Mouse (Mus musculus): Measurements from ENCODE around the gene Cog4. TPM values are rescaled to one million over a fixed set of nuclear protein-coding genes. Genes with fewer than 3 reads are reported as not detected.
"Not testable (repeated sequence)": the region's sequence is repeated elsewhere in the genome, so short reads cannot be mapped to it uniquely, and the experiment has no call there.

Cog4 gene
- polyA plus RNA-seq, 1 experiment from 2014 or later = 74.9 TPM

DNA sequence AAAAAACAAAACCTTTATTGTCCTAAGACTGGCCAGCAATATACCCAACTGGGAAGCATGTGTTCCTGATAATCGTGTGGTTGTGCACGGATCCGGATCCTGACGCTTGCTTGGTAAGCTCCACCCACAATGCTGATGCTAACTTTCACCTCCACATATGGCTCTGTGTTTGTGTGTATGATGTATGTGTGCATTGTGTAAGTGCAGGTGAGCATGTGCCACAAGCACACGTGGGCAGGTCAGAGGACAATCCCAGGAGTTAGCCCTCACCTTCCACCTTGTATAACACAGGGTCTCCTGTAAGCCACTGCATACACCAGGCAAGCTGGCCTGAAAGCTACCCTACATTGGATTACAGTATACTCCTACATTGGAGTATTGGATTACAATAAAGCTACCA, 3.2 kb upstream of the Cog4 start:
- Histone ChIP-seq H3K27ac (no peak overlapping the region), H3K27me3 (no peaks in the 10 kb centered on the region), H3K4me3 (no peak overlapping the region), H3K9me3 (replicated peaks) (no peaks in the 10 kb centered on the region), H3K9ac (no peak overlapping the region), H3K4me2 (replicated peaks) (no peak overlapping the region), H3K36me3 (peaks cover 59% of the 10 kb centered on the region), H3K4me1 (peaks cover 23% of the 10 kb centered on the region)
- 90% methylated on average over 5 of the region's 5 CpGs for WGBS
- no peak for ATAC-seq (ENCODE audit: low FRiP score)

DNA sequence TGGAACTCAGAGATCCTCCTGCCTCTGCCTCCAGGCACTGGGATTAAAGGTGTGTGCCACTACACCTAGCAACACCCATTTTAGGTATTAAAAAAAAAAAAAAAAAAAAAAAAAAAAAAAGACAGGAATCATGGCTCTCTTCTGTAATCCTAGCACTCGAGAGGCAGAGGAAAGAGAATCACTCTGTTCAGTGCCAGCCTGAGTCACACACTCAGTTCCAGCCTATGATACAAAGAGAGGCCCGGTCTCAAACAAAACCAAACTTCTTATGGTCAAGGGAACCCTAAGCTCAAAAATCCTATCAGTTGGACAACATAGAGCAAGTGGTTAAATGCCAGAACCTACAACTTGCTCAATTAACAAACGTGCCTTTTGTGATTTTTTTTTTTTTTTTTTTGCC, 1.5 kb upstream of the Cog4 start:
- Histone ChIP-seq H3K27me3 (no peaks in the 10 kb centered on the region), H3K27ac (no peak overlapping the region), H3K9ac (no peak overlapping the region), H3K9me3 (replicated peaks) (no peaks in the 10 kb centered on the region), H3K4me1 (peaks cover 25% of the 10 kb centered on the region), H3K4me2 (replicated peaks) (peak overlapping the region; percentile 84), H3K36me3 (peaks cover 48% of the 10 kb centered on the region), H3K4me3 (peak overlapping the region; percentile 91; the same call in 1 of the 2 replicates)
- 91% methylated on average over 3 of the region's 3 CpGs for WGBS
- no peak for ATAC-seq (ENCODE audit: low FRiP score)

DNA sequence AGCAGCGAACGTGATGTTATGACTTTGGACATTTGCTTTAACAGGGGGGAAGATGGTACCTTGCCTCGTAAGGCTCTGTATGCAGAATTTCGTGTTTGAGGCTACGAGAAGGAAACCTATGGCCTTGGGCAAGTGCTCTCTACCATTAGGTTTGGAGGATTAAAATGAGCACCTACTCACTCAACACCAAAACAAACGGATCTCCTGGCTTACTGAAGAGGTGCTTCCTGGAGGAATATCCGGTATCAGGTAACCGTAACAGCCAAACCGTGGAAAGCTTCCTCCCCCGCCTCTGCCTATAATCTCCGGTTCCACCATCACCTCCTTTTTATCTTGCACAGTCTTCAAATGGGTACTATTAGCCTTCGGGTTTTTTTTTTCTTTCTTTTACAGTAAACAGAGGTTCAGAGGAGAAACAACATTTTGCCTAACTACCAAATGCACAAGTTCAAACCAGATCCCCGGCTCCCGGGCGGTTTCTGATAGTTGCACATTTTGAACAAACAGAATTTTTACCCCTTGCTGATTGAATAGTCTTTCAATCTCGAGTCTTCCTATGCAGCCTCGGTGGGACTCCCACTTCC, 487 bp upstream of the Cog4 start:
- peak overlapping the region; percentile 84 for H3K4me2 ChIP-seq (replicated peaks)
- peak overlapping the region; percentile 91 for H3K9ac ChIP-seq
- peaks cover 25% of the 10 kb centered on the region for H3K4me1 ChIP-seq
- H3K27ac ChIP-seq = peak overlapping the region; percentile 90
- no peaks in the 10 kb centered on the region for H3K27me3 ChIP-seq
- 10% methylated on average over 17 of the region's 17 CpGs for WGBS
- H3K36me3 ChIP-seq = peaks cover 47% of the 10 kb centered on the region
- no peak for ATAC-seq (ENCODE audit: low FRiP score)
- H3K9me3 ChIP-seq (replicated peaks) = no peaks in the 10 kb centered on the region
- H3K4me3 ChIP-seq = peak overlapping the region; percentile 91

GRCm38 (mm10) chr8:110847171-110847549, 760 bp downstream of the Cog4 start:
- Histone ChIP-seq H3K4me3 (peak overlapping the region; percentile 91), H3K4me2 (replicated peaks) (peak overlapping the region; percentile 84), H3K9ac (peak overlapping the region; percentile 78), H3K9me3 (replicated peaks) (no peaks in the 10 kb centered on the region), H3K36me3 (peaks cover 50% of the 10 kb centered on the region), H3K27me3 (no peaks in the 10 kb centered on the region), H3K4me1 (peaks cover 25% of the 10 kb centered on the region), H3K27ac (peak overlapping the region; percentile 90)
- 1% methylated on average over 13 of the region's 13 CpGs for WGBS
- 0 out of 2 replicates have a peak, but pooled peaks have one; percentile 6 for ATAC-seq (ENCODE audit: low FRiP score)

DNA sequence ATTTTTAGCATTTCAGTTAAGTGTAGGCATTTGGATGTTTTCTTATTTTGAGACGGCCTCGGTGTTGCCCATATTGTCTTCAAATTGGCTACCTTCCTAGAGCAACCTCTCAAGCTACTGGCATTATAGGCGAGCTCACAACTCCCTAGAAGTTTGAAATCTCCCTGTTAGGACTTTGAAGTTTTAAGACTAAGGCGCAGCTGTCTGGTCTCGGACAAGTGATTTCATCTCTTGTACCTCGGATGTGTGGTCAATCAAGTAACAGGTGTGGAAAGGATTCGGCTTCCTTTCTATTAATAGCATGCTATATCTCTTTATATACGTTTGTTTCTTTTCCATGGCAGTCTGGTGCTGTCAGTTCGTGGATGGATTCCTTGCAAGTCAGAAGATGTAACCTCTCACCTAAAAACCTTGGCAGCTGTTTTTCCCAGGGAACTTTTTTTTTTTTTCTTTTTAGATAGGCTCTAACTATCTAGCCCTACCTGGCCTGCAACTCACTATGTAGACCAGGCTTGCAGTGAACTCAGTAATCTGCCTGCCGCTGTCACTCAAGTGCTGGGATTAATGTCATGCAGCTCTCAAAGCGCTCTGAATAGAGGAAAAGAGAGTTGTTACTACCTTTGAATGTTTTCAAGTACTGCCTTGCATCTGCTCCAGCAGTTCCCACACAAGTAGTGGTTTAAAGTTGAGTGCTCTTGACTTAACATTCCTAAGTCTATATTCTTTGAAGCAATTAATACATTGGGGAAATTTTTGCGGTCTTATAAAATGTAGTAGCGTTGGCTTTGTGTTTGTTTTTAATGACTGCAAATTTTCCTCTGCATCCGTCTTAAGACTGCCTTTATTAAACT, 1.5 kb downstream of the Cog4 start:
- peak overlapping the region; percentile 91 for H3K4me3 ChIP-seq
- H3K27ac ChIP-seq = no peak overlapping the region
- peak overlapping the region; percentile 78 for H3K9ac ChIP-seq
- H3K4me1 ChIP-seq = peaks cover 25% of the 10 kb centered on the region
- 71% methylated on average over 14 of the region's 14 CpGs for WGBS
- H3K9me3 ChIP-seq (replicated peaks) = no peaks in the 10 kb centered on the region
- peaks cover 50% of the 10 kb centered on the region for H3K36me3 ChIP-seq
- H3K27me3 ChIP-seq = no peaks in the 10 kb centered on the region
- peak overlapping the region; percentile 84 for H3K4me2 ChIP-seq (replicated peaks)
- ATAC-seq (ENCODE audit: low FRiP score) = no peak

GRCm38 (mm10) chr8:110851186-110851585, 4.8 kb downstream of the Cog4 start:
- WGBS = 94% methylated on average over 10 of the region's 10 CpGs
- H3K36me3 ChIP-seq = peaks cover 64% of the 10 kb centered on the region

GRCm38 (mm10) chr8:110856073-110856472, 9.7 kb downstream of the Cog4 start:
- H3K4me1 ChIP-seq; H3K4me3 ChIP-seq; H3K9me3 ChIP-seq (replicated peaks); H3K4me2 ChIP-seq (replicated peaks); H3K9ac ChIP-seq; H3K27ac ChIP-seq; ATAC-seq (ENCODE audit: low FRiP score); H3K27me3 ChIP-seq: not testable (repeated sequence)
- peaks cover 91% of the 10 kb centered on the region for H3K36me3 ChIP-seq
- 98% methylated on average over 4 of the region's 4 CpGs for WGBS

More at GRCm38 (mm10) chr8:110851186-110851585, 4.8 kb downstream of the Cog4 start:
- Histone ChIP-seq H3K27me3 (no peaks in the 10 kb centered on the region), H3K4me3 (no peak overlapping the region), H3K9me3 (replicated peaks) (no peaks in the 10 kb centered on the region), H3K9ac (no peak overlapping the region), H3K4me2 (replicated peaks) (no peak overlapping the region), H3K27ac (no peak overlapping the region), H3K4me1 (peaks cover 11% of the 10 kb centered on the region)
- ATAC-seq (ENCODE audit: low FRiP score) = no peak

- ATAC-seq (ENCODE audit: low FRiP score) = no peak
- Histone ChIP-seq H3K27me3 (no peaks in the 10 kb centered on the region), H3K9me3 (replicated peaks) (no peaks in the 10 kb centered on the region), H3K9ac (no peak overlapping the region), H3K27ac (no peak overlapping the region), H3K36me3 (peaks cover 87% of the 10 kb centered on the region), H3K4me3 (no peak overlapping the region), H3K4me2 (replicated peaks) (no peak overlapping the region), H3K4me1 (no peaks in the 10 kb centered on the region)
- 90% methylated on average over 5 of the region's 5 CpGs for WGBS
Measured at GRCm38 (mm10) chr8:110856760-110857461, 10.5 kb downstream of the Cog4 start.

GRCm38 (mm10) chr8:110859651-110860501, 13.5 kb downstream of the Cog4 start:
- peaks cover 89% of the 10 kb centered on the region for H3K36me3 ChIP-seq
- H3K9ac ChIP-seq = no peak overlapping the region
- ATAC-seq (ENCODE audit: low FRiP score) = no peak
- 90% methylated on average over 7 of the region's 7 CpGs for WGBS
- no peak overlapping the region for H3K4me3 ChIP-seq
- H3K4me2 ChIP-seq (replicated peaks) = no peak overlapping the region
- H3K4me1 ChIP-seq = no peaks in the 10 kb centered on the region
- no peak overlapping the region for H3K27ac ChIP-seq
- no peaks in the 10 kb centered on the region for H3K27me3 ChIP-seq
- no peaks in the 10 kb centered on the region for H3K9me3 ChIP-seq (replicated peaks)

GRCm38 (mm10) chr8:110861347-110862025, 15.1 kb downstream of the Cog4 start:
- peaks cover 87% of the 10 kb centered on the region for H3K36me3 ChIP-seq
- WGBS = 93% methylated on average over 7 of the region's 7 CpGs
- not testable (repeated sequence) for ATAC-seq (ENCODE audit: low FRiP score)

DNA sequence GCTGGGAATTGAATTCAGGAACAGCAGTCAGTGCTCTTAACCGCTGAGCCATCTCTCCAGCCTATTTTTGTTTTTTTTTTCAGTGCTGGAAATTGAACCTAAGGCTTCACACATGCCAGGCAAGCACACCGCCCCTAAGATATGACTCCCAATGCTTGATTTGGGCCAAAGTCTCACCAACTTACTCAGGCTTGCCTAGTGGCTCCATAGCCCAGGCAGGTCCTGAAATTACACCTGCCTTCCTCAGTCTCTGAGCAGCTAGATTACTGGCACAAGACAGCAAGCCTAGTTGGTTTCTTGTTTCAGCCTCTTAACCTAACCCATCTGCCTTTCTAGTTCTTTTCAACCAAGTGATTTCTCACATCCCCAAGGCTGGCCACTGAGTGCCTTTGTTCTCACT, 24.1 kb downstream of the Cog4 start:
- Histone ChIP-seq H3K4me3 (no peak overlapping the region), H3K27me3 (no peaks in the 10 kb centered on the region), H3K4me1 (no peaks in the 10 kb centered on the region), H3K27ac (no peak overlapping the region), H3K4me2 (replicated peaks) (no peak overlapping the region), H3K9me3 (replicated peaks) (no peaks in the 10 kb centered on the region), H3K9ac (no peak overlapping the region), H3K36me3 (peaks cover 92% of the 10 kb centered on the region)
- ATAC-seq (ENCODE audit: low FRiP score) = no peak
- 97% methylated on average over 2 of the region's 2 CpGs for WGBS

More at GRCm38 (mm10) chr8:110861347-110862025, 15.1 kb downstream of the Cog4 start:
- H3K4me1 ChIP-seq; H3K4me2 ChIP-seq (replicated peaks); H3K4me3 ChIP-seq; H3K9ac ChIP-seq; H3K27me3 ChIP-seq; H3K27ac ChIP-seq; H3K9me3 ChIP-seq (replicated peaks): not testable (repeated sequence)

Data from hindbrain, embryonic 12.5 days (tissue).